Mouse (Mus musculus) MEL (cell line): ENCODE results near the gene Mgll. TPM values are rescaled to one million over a fixed set of nuclear protein-coding genes. Genes with fewer than 3 reads are reported as not detected.

ENCODE experiments used
- DNase-seq: peaks from one replicate; pipeline ENCODE4 v3.0.0; 2011; ENCODE audit warnings: low read depth, low spot score
- H3K27ac ChIP-seq: 2 replicates; pipeline ENCODE4 v1.5.1; 2012; ENCODE audit warnings: low read depth, mild to moderate bottlenecking, control low read depth, low read length, moderate library complexity; ENCODE audit not compliant: control insufficient read depth
- H3K27me3 ChIP-seq, 2 experiments: fragments of 150-350 bp in 1 of 2; sonication (generic) in 1 of 2; 2 replicates each; pipeline ENCODE4 v1.6.1; 2012; ENCODE audit warnings: low read length in 2 of 2, mild to moderate bottlenecking in 2 of 2, improper control_type of control experiment in 1 of 2, moderate library complexity in 1 of 2; ENCODE audit not compliant: insufficient read depth in 2 of 2, control insufficient read depth in 1 of 2
- H3K36me3 ChIP-seq, 2 experiments: 2 replicates each; pipeline ENCODE4 v1.6.1; 2012 to 2014; ENCODE audit warnings: low read length in 2 of 2, improper control_type of control experiment in 1 of 2, inconsistent platforms in 1 of 2, mild to moderate bottlenecking in 1 of 2; ENCODE audit not compliant: insufficient read depth in 2 of 2, control insufficient read depth in 1 of 2
- H3K4me1 ChIP-seq, 2 experiments: fragments of 150-350 bp in 1 of 2; sonication (generic) in 1 of 2; 2 replicates each; pipeline ENCODE4 v1.6.1; 2012; ENCODE audit warnings: low read length in 2 of 2, improper control_type of control experiment in 1 of 2, mild to moderate bottlenecking in 1 of 2; ENCODE audit not compliant: insufficient read depth in 2 of 2, control insufficient read depth in 1 of 2
- H3K4me3 ChIP-seq, 2 experiments: fragments of 150-350 bp in 1 of 2; sonication (generic) in 1 of 2; 2 replicates each; pipeline ENCODE4 v1.5.1; 2012; ENCODE audit warnings: low read depth in 2 of 2, low read length in 2 of 2, mild to moderate bottlenecking in 2 of 2, moderate library complexity in 2 of 2, control low read depth in 1 of 2, improper control_type of control experiment in 1 of 2; ENCODE audit not compliant: control insufficient read depth in 1 of 2, insufficient read depth in 1 of 2
- H3K79me2 ChIP-seq: 2 replicates; pipeline ENCODE4 v1.6.1; 2012; ENCODE audit warnings: mild to moderate bottlenecking, low read length, moderate library complexity; ENCODE audit not compliant: control insufficient read depth, poor library complexity, insufficient read depth
- H3K9ac ChIP-seq: 2 replicates; pipeline ENCODE4 v1.6.1; 2012; ENCODE audit warnings: low read depth, mild to moderate bottlenecking, control low read depth, low read length, moderate library complexity; ENCODE audit not compliant: control insufficient read depth, poor library complexity, severe bottlenecking
- H3K9me3 ChIP-seq: fragments of 150-350 bp; sonication (generic); replicated peaks from 2 replicates; pipeline ENCODE4 v1.6.1; 2012; ENCODE audit warnings: mild to moderate bottlenecking, low read length, improper control_type of control experiment, moderate library complexity; ENCODE audit not compliant: insufficient read depth
- GABPA ChIP-seq: IDR thresholded peaks from 2 replicates; pipeline ENCODE4 v1.6.1; 2012; ENCODE audit warnings: low read depth, mild to moderate bottlenecking, inconsistent platforms, low read length, improper control_type of control experiment, moderate library complexity
- RCOR1 ChIP-seq: IDR thresholded peaks from 2 replicates; pipeline ENCODE4 v1.6.1; 2012; ENCODE audit warnings: low read depth, mild to moderate bottlenecking, inconsistent platforms, low read length, improper control_type of control experiment
- TBP ChIP-seq: IDR thresholded peaks from 2 replicates; pipeline ENCODE4 v1.8.0; 2011; ENCODE audit warnings: low read depth, low read length, improper control_type of control experiment
- polyA plus RNA-seq, 2 experiments: library from polyadenylated mRNA; stranded (reverse) in 1 of 2; unstranded in 1 of 2; fragments of >175 nt in 1 of 2; fragments of >200 nt in 1 of 2; gene quantifications; 2 replicates each; pipeline versions ENCODE4 v1.2.1 to v1.2.4; 2012; ENCODE audit warnings: low replicate concordance in 2 of 2, low read depth in 1 of 2; ENCODE audit not compliant: insufficient read length in 2 of 2, insufficient read depth in 1 of 2, missing spikeins in 1 of 2
- total RNA-seq: library from RNA; depleted of rRNA; stranded (reverse); fragments of 300-350 nt; gene quantifications from 2 replicates; pipeline ENCODE4 v1.2.3, GENCODE M21; 2012; rRNA removed

Mgll gene
- total and polyA plus RNA-seq, 3 experiments: not detected

- Histone ChIP-seq H3K4me3 (no peak within 1 kb of the TSS), H3K9ac (no peak within 1 kb of the TSS), H3K79me2 (no peaks in the 10 kb centered on the region), H3K27ac (no peak within 1 kb of the TSS), H3K9me3 (no peaks in the 10 kb centered on the region), H3K27me3 (no peaks in the 10 kb centered on the region; a peak in 1 of 4 replicates), H3K36me3 (no peaks in the 10 kb centered on the region; a peak in 1 of 4 replicates), H3K4me1 (no peaks in the 10 kb centered on the region)
- DNase-seq: no peak
- TF ChIP-seq RCOR1 (no peak), TBP (no peak), GABPA (no peak)
Measured at GRCm38 (mm10) chr6:88874868-88875508, 150.8 kb downstream of the Mgll start, which contains the start of gene Podxl2. TSS of gene Podxl2 (minus strand) at chr6:88875044.

Other genes with a start within 250 kb of the Mgll start
- 249 and 277 TPM in 2 replicates for gene Sec61a1, start 205.5 kb upstream of the Mgll start, total RNA-seq
- 100 to 1,000 TPM; 111 to 161 TPM for gene Sec61a1, start 205.5 kb upstream of the Mgll start, polyA plus RNA-seq
- gene Kbtbd12, start 86.5 kb upstream of the Mgll start, total RNA-seq: 0.04 and 0.07 TPM in 2 replicates
- not detected for gene Kbtbd12, start 86.5 kb upstream of the Mgll start, polyA plus RNA-seq
- 7.3 and 7.4 TPM in 2 replicates for gene Abtb1, start 117.6 kb downstream of the Mgll start, total RNA-seq
- gene Abtb1, start 117.6 kb downstream of the Mgll start, polyA plus RNA-seq: 10 to 100 TPM in 1 of 2 experiments, not detected in 1; 16.9 TPM
- not detected in 2 replicates for gene Podxl2, start 150.6 kb downstream of the Mgll start, total RNA-seq
- gene Podxl2, start 150.6 kb downstream of the Mgll start, polyA plus RNA-seq: under 1 TPM in 1 of 2 experiments, not detected in 1; 0.10 TPM
- gene Mcm2, start 174.4 kb downstream of the Mgll start, total RNA-seq: 214 and 242 TPM in 2 replicates
- 100 to 1,000 TPM; 110 to 268 TPM for gene Mcm2, start 174.4 kb downstream of the Mgll start, polyA plus RNA-seq
- gene Tpra1, start 177.8 kb downstream of the Mgll start, total RNA-seq: 20.3 and 22.9 TPM in 2 replicates
- gene Tpra1, start 177.8 kb downstream of the Mgll start, polyA plus RNA-seq: 10 to 100 TPM in 1 of 2 experiments, not detected in 1; 42.4 TPM